Mouse (Mus musculus): ENCODE results near the gene Gpcpd1. TPM values are rescaled to one million over a fixed set of nuclear protein-coding genes. Genes with fewer than 3 reads are reported as not detected.
A peak's percentile ranks its signal among the peaks of the same experiment; 100 is the strongest.

Gpcpd1 gene
- 25.6 and 30.8 TPM in 2 replicates for polyA plus RNA-seq (2015; fragmentation: Nextera tagmentation; extraction: Ambion mirVana)

- no peak within 1 kb of the TSS for H3K9ac ChIP-seq (replicated peaks; ENCODE audit: low read length)
- H3K4me3 ChIP-seq (ENCODE audit: low read length) = no peak within 1 kb of the TSS
- no peaks in the 10 kb centered on the region for H3K36me3 ChIP-seq (ENCODE audit: insufficient read depth, low read length)
- no peak within 1 kb of the TSS for H3K4me2 ChIP-seq (replicated peaks; ENCODE audit: low read depth, low read length)
- H3K27ac ChIP-seq (ENCODE audit: low read length) = no peak within 1 kb of the TSS
- ATAC-seq (ENCODE audit: low FRiP score, low TSS enrichment) = no peak
- peaks cover 14% of the 10 kb centered on the region for H3K4me1 ChIP-seq (ENCODE audit: insufficient read depth, low read length)
- WGBS = 91% methylated on average over 7 of the region's 7 CpGs
- H3K27me3 ChIP-seq (ENCODE audit: insufficient read depth, low read length) = no peaks in the 10 kb centered on the region
- no peaks in the 10 kb centered on the region for H3K9me3 ChIP-seq (ENCODE audit: low read length)
Observed at GRCm38 (mm10) chr2:132587240-132587779, at the start of gene Gpcpd1. Gene Gpcpd1 (minus strand): TSS chr2:132587729.

DNA sequence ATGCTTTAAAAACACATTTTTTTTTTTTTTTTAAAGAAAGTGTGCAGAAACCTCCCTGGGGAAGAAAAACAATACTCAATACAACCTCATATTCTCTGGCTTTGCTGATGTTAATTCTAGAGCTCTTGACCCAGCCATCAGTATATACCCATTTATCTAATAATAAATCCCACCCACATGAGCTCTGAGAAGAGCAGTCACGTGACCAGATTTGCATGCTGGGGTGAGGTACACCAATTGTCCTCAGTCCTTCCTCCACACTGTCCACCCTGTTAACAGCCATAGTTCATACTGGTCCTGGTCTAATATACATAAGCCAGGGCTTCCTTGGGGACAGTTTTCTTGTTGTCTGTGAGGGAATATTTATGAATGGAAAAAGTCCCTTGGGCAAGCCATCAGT lies 49.0 kb upstream of the Gpcpd1 start:
- no peak overlapping the region for H3K4me3 ChIP-seq (ENCODE audit: low read length)
- H3K9ac ChIP-seq (replicated peaks; ENCODE audit: low read length) = no peak overlapping the region
- no peaks in the 10 kb centered on the region for H3K9me3 ChIP-seq (ENCODE audit: low read length)
- ATAC-seq (ENCODE audit: low FRiP score, low TSS enrichment) = no peak
- no peak overlapping the region for H3K27ac ChIP-seq (ENCODE audit: low read length)
- no peak overlapping the region for H3K4me2 ChIP-seq (replicated peaks; ENCODE audit: low read depth, low read length)
- no peaks in the 10 kb centered on the region for H3K4me1 ChIP-seq (ENCODE audit: insufficient read depth, low read length)
- H3K36me3 ChIP-seq (ENCODE audit: insufficient read depth, low read length) = no peaks in the 10 kb centered on the region
- H3K27me3 ChIP-seq (ENCODE audit: insufficient read depth, low read length) = no peaks in the 10 kb centered on the region
- WGBS = 90% methylated on average over 1 of the region's 1 CpGs

- Histone ChIP-seq H3K9me3 (ENCODE audit: low read length) (no peaks in the 10 kb centered on the region), H3K4me2 (replicated peaks; ENCODE audit: low read depth, low read length) (no peak overlapping the region), H3K36me3 (ENCODE audit: insufficient read depth, low read length) (no peaks in the 10 kb centered on the region), H3K4me3 (ENCODE audit: low read length) (no peak overlapping the region), H3K27me3 (ENCODE audit: insufficient read depth, low read length) (no peaks in the 10 kb centered on the region), H3K9ac (replicated peaks; ENCODE audit: low read length) (no peak overlapping the region), H3K4me1 (ENCODE audit: insufficient read depth, low read length) (no peaks in the 10 kb centered on the region), H3K27ac (ENCODE audit: low read length) (no peak overlapping the region)
- no peak for ATAC-seq (ENCODE audit: low FRiP score, low TSS enrichment)
- WGBS = 89% methylated on average over 2 of the region's 2 CpGs
Observed at GRCm38 (mm10) chr2:132628626-132629025, 41.1 kb upstream of the Gpcpd1 start.

DNA sequence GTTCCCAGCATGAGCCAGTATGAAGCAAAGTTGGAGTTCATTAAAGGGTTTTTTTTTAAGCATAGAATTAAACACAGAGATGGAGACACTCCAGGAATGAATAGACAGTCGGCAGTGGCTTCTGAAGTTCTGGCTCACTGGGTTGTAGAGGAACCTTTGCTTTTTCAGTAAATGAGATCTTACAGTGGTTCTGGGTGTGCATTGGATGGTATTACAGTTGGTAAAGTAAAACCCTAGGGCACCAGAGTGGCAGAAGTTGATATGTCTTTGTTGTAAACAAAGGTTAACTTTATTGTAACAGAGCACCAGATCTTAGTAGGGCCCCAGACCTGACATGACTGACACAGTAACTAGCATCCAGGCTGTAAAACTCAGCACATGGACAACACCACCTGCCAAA lies 35.6 kb upstream of the Gpcpd1 start:
- no peaks in the 10 kb centered on the region for H3K9me3 ChIP-seq (ENCODE audit: low read length)
- no peak overlapping the region for H3K27ac ChIP-seq (ENCODE audit: low read length)
- no peaks in the 10 kb centered on the region for H3K36me3 ChIP-seq (ENCODE audit: insufficient read depth, low read length)
- no peaks in the 10 kb centered on the region for H3K4me1 ChIP-seq (ENCODE audit: insufficient read depth, low read length)
- peak; percentile 83 for ATAC-seq (ENCODE audit: low FRiP score, low TSS enrichment)
- 38% methylated on average over 1 of the region's 1 CpGs for WGBS
- no peak overlapping the region for H3K9ac ChIP-seq (replicated peaks; ENCODE audit: low read length)
- no peak overlapping the region for H3K4me3 ChIP-seq (ENCODE audit: low read length)
- no peak overlapping the region for H3K4me2 ChIP-seq (replicated peaks; ENCODE audit: low read depth, low read length)
- no peaks in the 10 kb centered on the region for H3K27me3 ChIP-seq (ENCODE audit: insufficient read depth, low read length)

- WGBS = 76% methylated on average over 3 of the region's 3 CpGs
- Histone ChIP-seq H3K4me1 (ENCODE audit: insufficient read depth, low read length) (no peaks in the 10 kb centered on the region), H3K27me3 (ENCODE audit: insufficient read depth, low read length) (no peaks in the 10 kb centered on the region), H3K27ac (ENCODE audit: low read length) (no peak overlapping the region), H3K4me2 (replicated peaks; ENCODE audit: low read depth, low read length) (no peak overlapping the region), H3K9me3 (ENCODE audit: low read length) (no peaks in the 10 kb centered on the region), H3K9ac (replicated peaks; ENCODE audit: low read length) (no peak overlapping the region), H3K4me3 (ENCODE audit: low read length) (no peak overlapping the region), H3K36me3 (ENCODE audit: insufficient read depth, low read length) (no peaks in the 10 kb centered on the region)
- ATAC-seq (ENCODE audit: low FRiP score, low TSS enrichment) = no peak
Observed at GRCm38 (mm10) chr2:132617693-132618092, 30.2 kb upstream of the Gpcpd1 start.

- Histone ChIP-seq H3K27me3 (ENCODE audit: insufficient read depth, low read length) (no peaks in the 10 kb centered on the region), H3K4me3 (ENCODE audit: low read length) (no peak overlapping the region), H3K36me3 (ENCODE audit: insufficient read depth, low read length) (no peaks in the 10 kb centered on the region), H3K9ac (replicated peaks; ENCODE audit: low read length) (no peak overlapping the region), H3K27ac (ENCODE audit: low read length) (no peak overlapping the region), H3K4me2 (replicated peaks; ENCODE audit: low read depth, low read length) (no peak overlapping the region), H3K9me3 (ENCODE audit: low read length) (no peaks in the 10 kb centered on the region), H3K4me1 (ENCODE audit: insufficient read depth, low read length) (no peaks in the 10 kb centered on the region)
- WGBS = 43% methylated on average over 5 of the region's 5 CpGs
- ATAC-seq (ENCODE audit: low FRiP score, low TSS enrichment) = no peak
Observed at GRCm38 (mm10) chr2:132613581-132614188, 26.2 kb upstream of the Gpcpd1 start.

GRCm38 (mm10) chr2:132611551-132612233 lies 24.2 kb upstream of the Gpcpd1 start:
- H3K36me3 ChIP-seq (ENCODE audit: insufficient read depth, low read length) = no peaks in the 10 kb centered on the region
- no peak overlapping the region for H3K9ac ChIP-seq (replicated peaks; ENCODE audit: low read length)
- H3K27ac ChIP-seq (ENCODE audit: low read length) = no peak overlapping the region
- ATAC-seq (ENCODE audit: low FRiP score, low TSS enrichment) = no peak
- no peak overlapping the region for H3K4me3 ChIP-seq (ENCODE audit: low read length)
- no peaks in the 10 kb centered on the region for H3K4me1 ChIP-seq (ENCODE audit: insufficient read depth, low read length)
- 89% methylated on average over 4 of the region's 4 CpGs for WGBS
- no peaks in the 10 kb centered on the region for H3K9me3 ChIP-seq (ENCODE audit: low read length)
- H3K27me3 ChIP-seq (ENCODE audit: insufficient read depth, low read length) = no peaks in the 10 kb centered on the region
- no peak overlapping the region for H3K4me2 ChIP-seq (replicated peaks; ENCODE audit: low read depth, low read length)

GRCm38 (mm10) chr2:132607141-132608093 lies 19.9 kb upstream of the Gpcpd1 start:
- Histone ChIP-seq H3K4me2 (replicated peaks; ENCODE audit: low read depth, low read length) (no peak overlapping the region), H3K27me3 (ENCODE audit: insufficient read depth, low read length) (no peaks in the 10 kb centered on the region), H3K4me1 (ENCODE audit: insufficient read depth, low read length) (no peaks in the 10 kb centered on the region), H3K27ac (ENCODE audit: low read length) (no peak overlapping the region), H3K4me3 (ENCODE audit: low read length) (no peak overlapping the region), H3K9me3 (ENCODE audit: low read length) (no peaks in the 10 kb centered on the region), H3K36me3 (ENCODE audit: insufficient read depth, low read length) (no peaks in the 10 kb centered on the region), H3K9ac (replicated peaks; ENCODE audit: low read length) (no peak overlapping the region)
- 53% methylated on average over 10 of the region's 10 CpGs for WGBS
- ATAC-seq (ENCODE audit: low FRiP score, low TSS enrichment) = 0 out of 2 replicates have a peak, but pooled peaks have one; percentile 15

DNA sequence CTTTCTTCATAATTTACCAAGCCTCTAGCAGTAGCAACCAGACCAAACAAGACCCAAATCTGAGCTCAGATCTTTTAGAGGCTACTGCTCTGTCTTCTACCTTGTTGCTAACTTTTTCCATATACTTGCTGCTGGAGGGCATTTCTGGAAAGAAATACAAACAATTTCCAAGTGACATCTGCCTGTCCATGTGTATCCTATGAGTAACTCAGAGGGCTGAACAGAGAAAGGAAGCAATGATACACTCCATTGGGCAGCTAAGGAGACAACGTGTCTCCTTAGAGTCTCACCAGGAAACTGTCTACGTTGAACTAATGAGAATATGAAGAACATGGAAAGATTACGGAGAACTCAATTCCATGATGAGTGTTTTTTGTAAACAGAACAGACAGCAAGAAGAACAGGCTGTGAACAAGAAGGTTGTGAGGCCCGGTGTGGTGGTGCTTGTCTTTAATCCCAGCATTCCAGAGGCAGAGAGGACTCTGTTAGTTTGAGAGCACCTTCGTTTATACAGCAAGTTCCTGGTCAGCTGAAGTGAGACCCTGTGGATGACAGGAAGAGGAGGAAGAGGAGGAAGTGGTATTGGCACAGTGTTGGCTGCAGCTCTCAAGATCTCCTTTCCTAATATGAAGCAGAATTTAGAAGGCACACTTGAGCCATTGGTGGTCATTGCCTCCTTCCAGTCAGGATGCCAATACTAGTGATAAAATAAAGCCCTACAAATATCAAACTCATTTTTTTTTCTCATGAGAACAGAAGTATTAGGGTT lies 18.4 kb upstream of the Gpcpd1 start:
- Histone ChIP-seq H3K9ac (replicated peaks; ENCODE audit: low read length) (no peak overlapping the region), H3K4me2 (replicated peaks; ENCODE audit: low read depth, low read length) (no peak overlapping the region), H3K4me3 (ENCODE audit: low read length) (no peak overlapping the region), H3K27ac (ENCODE audit: low read length) (no peak overlapping the region), H3K27me3 (ENCODE audit: insufficient read depth, low read length) (no peaks in the 10 kb centered on the region), H3K4me1 (ENCODE audit: insufficient read depth, low read length) (no peaks in the 10 kb centered on the region), H3K36me3 (ENCODE audit: insufficient read depth, low read length) (no peaks in the 10 kb centered on the region), H3K9me3 (ENCODE audit: low read length) (no peaks in the 10 kb centered on the region)
- 54% methylated on average over 5 of the region's 5 CpGs for WGBS
- ATAC-seq (ENCODE audit: low FRiP score, low TSS enrichment) = no peak

Data from kidney, embryonic 16.5 days (tissue).